Mouse (Mus musculus) ES-Bruce4 (cell line): ENCODE measurements around the gene Arl15. TPM values are rescaled to one million over a fixed set of nuclear protein-coding genes. Genes with fewer than 3 reads are reported as not detected.

Experiments used
- H3K27ac ChIP-seq: 2 replicates; pipeline ENCODE4 v1.5.1; 2012; ENCODE audit warnings: low read length, inconsistent platforms; ENCODE audit not compliant: insufficient read depth
- H3K27me3 ChIP-seq: 2 replicates; pipeline ENCODE4 v1.6.1; 2012; ENCODE audit warnings: mild to moderate bottlenecking, low read length, inconsistent platforms; ENCODE audit not compliant: control insufficient read depth, poor library complexity, insufficient read depth, severe bottlenecking
- H3K36me3 ChIP-seq: 2 replicates; pipeline ENCODE4 v1.6.1; 2012; ENCODE audit warnings: inconsistent platforms, mild to moderate bottlenecking, low read length, moderate library complexity; ENCODE audit not compliant: control insufficient read depth, poor library complexity, insufficient read depth, severe bottlenecking
- H3K4me1 ChIP-seq: one replicate; pipeline ENCODE4 v1.8.1; 2011; ENCODE audit warnings: low read length; ENCODE audit not compliant: control insufficient read depth, insufficient read depth
- H3K4me3 ChIP-seq: 2 replicates; pipeline ENCODE4 v1.5.1; 2011; ENCODE audit warnings: low read depth, mild to moderate bottlenecking, low read length
- H3K9ac ChIP-seq: 2 replicates; pipeline ENCODE4 v1.6.1; 2012; ENCODE audit warnings: low read depth, mild to moderate bottlenecking, inconsistent platforms; ENCODE audit not compliant: poor library complexity, severe bottlenecking
- H3K9me3 ChIP-seq: replicated peaks from 2 replicates; pipeline ENCODE4 v1.6.1; 2012; ENCODE audit warnings: mild to moderate bottlenecking, low read length, inconsistent platforms; ENCODE audit not compliant: control insufficient read depth, poor library complexity, insufficient read depth, severe bottlenecking
- CTCF ChIP-seq: IDR thresholded peaks from one replicate; pipeline ENCODE4 v1.8.1; 2011; ENCODE audit warnings: low read depth, low read length
- EP300 ChIP-seq: IDR thresholded peaks from 2 replicates; pipeline ENCODE4 v1.6.1; 2011; ENCODE audit warnings: low read depth, low read length; ENCODE audit not compliant: insufficient read depth
- POLR2A ChIP-seq: IDR thresholded peaks from one replicate; pipeline ENCODE4 v1.8.1; 2011; ENCODE audit warnings: low read length; ENCODE audit not compliant: insufficient read depth
- polyA plus RNA-seq: library from polyadenylated mRNA; stranded (reverse); fragments of >200 nt; gene quantifications from 2 replicates; pipeline ENCODE4 v1.2.4, GENCODE M21; 2011; ENCODE audit warnings: low read depth; ENCODE audit not compliant: missing spikeins, insufficient read depth, insufficient read length

Gene Arl15
- polyA plus RNA-seq, 1 experiment = 53.3 TPM

DNA sequence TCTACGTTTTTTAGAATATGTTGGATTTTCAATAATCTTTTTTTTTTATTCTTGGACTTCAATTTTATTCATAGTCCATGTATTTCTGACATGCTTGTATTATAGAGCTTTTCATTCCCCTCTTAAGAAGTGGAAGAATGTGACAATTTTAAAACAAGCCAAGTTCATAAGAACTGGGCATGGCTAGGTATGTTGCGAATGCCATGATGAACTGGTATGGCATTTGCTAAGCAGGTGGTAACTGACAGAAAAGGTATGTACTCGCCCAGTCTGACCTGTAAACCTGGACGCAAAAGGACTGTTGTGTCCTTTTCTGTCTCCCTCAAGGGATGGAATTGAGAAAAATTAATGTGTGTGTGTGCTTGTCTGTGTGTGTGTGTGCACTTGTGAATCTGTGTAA, 190.2 kb downstream of the Arl15 start:
- H3K9ac ChIP-seq = no peak overlapping the region
- H3K27ac ChIP-seq = no peak overlapping the region
- H3K36me3 ChIP-seq = no peaks in the 10 kb centered on the region
- H3K27me3 ChIP-seq = no peaks in the 10 kb centered on the region
- no peaks in the 10 kb centered on the region for H3K9me3 ChIP-seq
- H3K4me3 ChIP-seq = no peak overlapping the region
- TF ChIP-seq EP300 (no peak), CTCF (no peak), POLR2A (no peak)
- no peaks in the 10 kb centered on the region for H3K4me1 ChIP-seq

DNA sequence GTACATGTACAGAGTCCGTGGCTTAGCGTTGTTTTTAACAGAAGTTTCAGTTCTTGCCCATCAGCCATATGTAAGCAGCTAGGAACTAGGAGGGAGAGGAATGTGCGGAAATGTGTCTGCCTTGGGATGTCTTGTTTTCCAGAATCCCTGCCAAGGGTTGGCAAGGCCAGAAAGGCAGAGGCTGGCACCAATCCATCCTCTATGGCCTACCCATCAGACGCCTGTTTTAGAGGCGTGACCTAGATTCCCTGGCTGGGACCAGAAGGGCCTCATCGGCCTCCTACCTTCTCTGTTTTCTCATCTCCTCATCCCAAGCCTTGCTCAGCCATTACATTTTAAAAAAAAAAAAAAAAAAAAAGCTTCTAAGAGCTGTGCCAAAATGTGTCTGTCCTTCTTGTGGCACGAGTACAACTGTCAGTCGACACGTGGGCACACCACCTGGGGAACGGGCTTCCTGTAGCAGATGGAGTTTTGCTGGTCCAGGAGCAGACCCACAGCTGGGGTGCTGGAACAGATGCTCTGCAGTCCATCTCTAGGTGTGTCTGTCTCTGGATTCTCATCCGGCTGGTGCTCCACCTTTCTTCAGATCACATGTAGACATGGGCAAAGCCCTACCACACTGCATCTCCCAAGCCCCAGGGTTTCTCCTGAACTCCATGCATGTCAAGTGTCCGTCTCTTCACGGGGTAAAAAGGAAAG, 192.7 kb downstream of the Arl15 start:
- H3K9me3 ChIP-seq = no peaks in the 10 kb centered on the region
- H3K4me1 ChIP-seq = no peaks in the 10 kb centered on the region
- no peak overlapping the region for H3K4me3 ChIP-seq
- no peaks in the 10 kb centered on the region for H3K36me3 ChIP-seq
- H3K27me3 ChIP-seq = no peaks in the 10 kb centered on the region
- H3K9ac ChIP-seq = no peak overlapping the region
- no peak for TF ChIP-seq CTCF
- no peak for TF ChIP-seq EP300
- TF ChIP-seq POLR2A = no peak
- no peak overlapping the region for H3K27ac ChIP-seq

DNA sequence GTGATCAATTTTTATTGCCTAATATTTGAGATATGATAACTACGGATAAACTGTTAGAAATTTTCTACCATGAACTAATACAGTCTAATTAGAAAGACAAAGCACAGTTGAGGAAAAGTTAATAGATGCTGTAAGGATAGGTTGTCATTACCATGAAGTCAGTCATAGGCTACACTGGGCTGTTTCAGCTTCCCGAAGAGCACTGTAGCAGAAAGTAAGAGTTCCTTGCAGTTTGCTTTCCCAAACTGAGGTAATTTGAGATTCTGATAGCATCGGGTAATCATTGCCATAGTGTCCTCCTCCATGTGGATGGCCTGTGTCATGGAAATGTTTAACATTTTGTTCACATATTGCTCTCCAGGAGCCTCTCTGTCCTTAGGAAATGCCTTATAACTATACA, 195.9 kb downstream of the Arl15 start:
- Histone ChIP-seq H3K4me1 (no peaks in the 10 kb centered on the region), H3K4me3 (no peak overlapping the region), H3K9ac (no peak overlapping the region), H3K9me3 (no peaks in the 10 kb centered on the region), H3K27me3 (no peaks in the 10 kb centered on the region), H3K27ac (no peak overlapping the region), H3K36me3 (no peaks in the 10 kb centered on the region)
- TF ChIP-seq CTCF (no peak), EP300 (no peak), POLR2A (no peak)

DNA sequence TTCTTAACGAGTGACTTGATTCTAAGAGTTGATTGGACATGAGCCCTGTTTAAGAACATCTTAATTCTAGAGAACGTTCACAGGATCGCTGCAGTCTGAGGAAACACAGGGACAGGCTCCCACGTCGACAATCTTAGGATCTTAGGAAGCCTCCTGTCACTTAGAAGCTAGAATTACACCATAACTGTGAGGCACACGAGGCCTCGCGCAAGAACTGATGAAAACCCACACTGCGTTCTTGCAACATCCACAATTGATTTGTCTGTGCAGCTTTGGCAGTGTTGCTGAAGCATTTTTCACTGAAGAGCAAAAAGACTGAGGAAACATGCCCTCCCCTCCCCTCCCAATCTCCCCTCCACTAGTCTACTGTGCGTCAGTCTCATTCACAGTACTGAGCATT, 196.4 kb downstream of the Arl15 start:
- Histone ChIP-seq H3K27ac (no peak overlapping the region), H3K4me1 (no peaks in the 10 kb centered on the region), H3K27me3 (no peaks in the 10 kb centered on the region), H3K36me3 (no peaks in the 10 kb centered on the region), H3K9ac (no peak overlapping the region), H3K9me3 (no peaks in the 10 kb centered on the region), H3K4me3 (no peak overlapping the region)
- TF ChIP-seq EP300 (no peak), POLR2A (no peak), CTCF (no peak)

DNA sequence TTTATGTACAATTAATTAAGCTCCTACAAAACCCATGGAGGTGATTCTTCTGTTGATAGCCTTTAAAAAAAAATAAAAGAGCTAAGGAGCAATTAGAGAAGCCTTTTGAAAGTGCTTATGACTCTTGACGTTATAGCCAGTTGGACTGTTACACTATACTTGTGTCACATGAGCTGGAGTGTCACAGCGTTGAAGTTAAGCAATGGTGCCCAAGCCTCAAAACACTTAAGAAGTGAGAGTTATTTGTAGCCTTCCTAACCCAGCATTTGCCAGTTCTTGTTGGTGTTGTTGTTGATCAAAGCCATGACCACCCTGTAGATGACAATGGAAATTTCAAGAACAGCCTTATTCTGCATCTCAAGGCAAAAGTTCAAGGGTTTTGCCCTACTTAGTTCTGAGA, 198.8 kb downstream of the Arl15 start:
- H3K9me3 ChIP-seq = no peaks in the 10 kb centered on the region
- no peak overlapping the region for H3K4me3 ChIP-seq
- no peaks in the 10 kb centered on the region for H3K27me3 ChIP-seq
- no peak overlapping the region for H3K27ac ChIP-seq
- TF ChIP-seq EP300 (no peak), CTCF (no peak), POLR2A (no peak)
- H3K4me1 ChIP-seq = no peaks in the 10 kb centered on the region
- H3K9ac ChIP-seq = no peak overlapping the region
- H3K36me3 ChIP-seq = peaks cover 3% of the 10 kb centered on the region; the same call in 1 of the 2 replicates

DNA sequence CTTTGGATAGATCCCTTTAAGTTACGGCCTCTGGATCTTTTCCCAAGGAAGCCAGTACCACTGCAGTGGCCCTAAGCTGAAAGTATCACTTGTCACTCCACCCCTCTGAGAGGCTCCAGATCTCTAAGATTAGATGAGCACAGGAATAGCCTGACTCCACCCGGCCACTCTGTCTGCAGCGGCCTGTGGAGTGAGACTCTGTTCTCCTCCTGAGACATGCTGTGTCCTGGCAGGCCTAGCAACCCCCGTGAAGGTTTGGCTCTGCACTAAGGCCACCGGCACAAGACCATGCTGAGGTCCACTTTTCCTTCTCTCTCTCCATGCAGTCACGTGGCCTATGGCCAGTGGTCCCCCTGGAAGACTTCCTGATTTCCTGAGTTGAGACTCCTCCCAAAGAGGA, 200.3 kb downstream of the Arl15 start:
- Histone ChIP-seq H3K9ac (no peak overlapping the region), H3K27ac (no peak overlapping the region), H3K27me3 (no peaks in the 10 kb centered on the region), H3K36me3 (peaks cover 3% of the 10 kb centered on the region; the same call in 1 of the 2 replicates), H3K4me3 (no peak overlapping the region), H3K9me3 (no peaks in the 10 kb centered on the region), H3K4me1 (no peaks in the 10 kb centered on the region)
- TF ChIP-seq CTCF (no peak), EP300 (no peak), POLR2A (no peak)
